Mouse (Mus musculus) adrenal gland, postnatal 0 days (tissue): Measurements from ENCODE around the gene Tnrc18. TPM values are rescaled to one million over a fixed set of nuclear protein-coding genes. Genes with fewer than 3 reads are reported as not detected.

Experiments
- polyA plus RNA-seq: library from polyadenylated mRNA; unstranded; fragments of >200 nt; fragmentation: Nextera tagmentation; extraction: Ambion mirVana; gene quantifications from 2 replicates; pipeline ENCODE4 v1.2.1, GENCODE M21; 2015

The Tnrc18 gene
- 17.2 and 20.3 TPM in 2 replicates for polyA plus RNA-seq

GRCm38 (mm10) chr5:142817524-142818434 lies at the start of gene Tnrc18:
Gene Tnrc18 (minus strand): TSS chr5:142817662.

GRCm38 (mm10) chr5:142692248-142692647 lies 125.2 kb downstream of the Tnrc18 start, which contains the start of gene Slc29a4:
Gene Slc29a4 (plus strand): TSS chr5:142692512.

Other genes with a start within 250 kb of the Tnrc18 start
- gene Mmd2, start 208.9 kb downstream of the Tnrc18 start, polyA plus RNA-seq = 8.0 and 8.7 TPM in 2 replicates
- 28.1 and 51.5 TPM in 2 replicates for gene Wipi2, start 190.0 kb downstream of the Tnrc18 start, polyA plus RNA-seq
- gene Slc29a4, start 125.2 kb downstream of the Tnrc18 start, polyA plus RNA-seq = 28.7 and 34.1 TPM in 2 replicates
- gene Fbxl18, start 77.8 kb upstream of the Tnrc18 start, polyA plus RNA-seq = 6.4 and 10.2 TPM in 2 replicates
- 7,645 and 7,754 TPM in 2 replicates for gene Actb, start 89.1 kb upstream of the Tnrc18 start, polyA plus RNA-seq
- gene Fscn1, start 142.7 kb upstream of the Tnrc18 start, polyA plus RNA-seq = 124 and 164 TPM in 2 replicates